21 mouse cellular contexts compared by ENCODE assay signal in the genomic region with DNA sequence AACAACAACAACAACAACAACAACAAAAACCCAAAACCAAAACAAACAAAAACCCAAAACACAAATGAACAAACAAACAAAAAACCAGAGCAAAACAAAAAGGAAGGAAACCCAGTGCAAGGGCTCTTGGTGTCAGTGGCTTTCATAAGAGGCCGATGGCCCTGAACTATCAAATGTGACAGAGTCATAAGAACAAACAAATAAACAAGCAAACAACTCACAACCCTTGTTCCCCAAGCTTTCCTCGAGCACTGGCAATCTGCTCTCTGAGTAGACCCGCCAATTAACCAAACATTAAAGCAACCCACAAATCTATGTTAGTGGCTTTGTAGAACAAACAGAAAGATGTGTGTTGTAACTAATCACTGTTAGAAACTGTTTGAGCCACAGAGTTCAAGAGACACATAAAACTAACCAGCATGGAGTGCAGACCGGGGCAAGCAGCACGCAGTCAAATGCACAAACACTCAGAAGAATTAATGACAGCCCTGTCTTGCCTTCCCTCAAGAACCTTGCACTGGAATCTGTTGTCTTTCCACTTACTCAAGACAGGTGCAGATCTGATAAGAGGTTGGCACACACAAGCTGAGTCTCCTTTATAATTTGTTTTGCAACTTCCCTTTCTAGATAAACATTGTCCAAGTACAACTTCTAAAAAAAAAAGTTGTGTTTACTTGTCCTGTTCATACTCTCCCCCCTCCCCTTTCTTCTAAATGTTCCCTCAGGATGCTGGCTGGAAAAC.
DNase-seq lines count a peak whose midpoint lies in the region; ATAC-seq and TF ChIP-seq lines count a peak whose summit lies in the region.
"Had no signal": no experiment of that assay in that cellular context is flagged by ENCODE, and none has a peak within 500 bp of the region (broad histone marks: within the 10 kb centered on the region; RNA-seq: fewer than 3 reads in every experiment).

No protein-coding gene starts in this region.

- H3K9me3 ChIP-seq in kidney, embryonic 14.5 days (ENCODE audit: control insufficient read depth, low read length), result no peaks in the 10 kb centered on the region
- no peaks in the 10 kb centered on the region for H3K9me3 ChIP-seq in liver, embryonic 12.5 days (replicated peaks)
- no peaks in the 10 kb centered on the region for H3K9me3 ChIP-seq in lung, postnatal 0 days (ENCODE audit: low read length)
- H3K9me3 ChIP-seq in midbrain, embryonic 16.5 days (replicated peaks; ENCODE audit: control insufficient read depth, low read length, poor library complexity, severe bottlenecking), result no peaks in the 10 kb centered on the region
- H3K9me3 ChIP-seq: embryonic facial prominence, embryonic 10.5 days; forebrain, embryonic 13.5 days; heart, embryonic 10.5 days; hindbrain, embryonic 13.5 days had no signal

- no peaks in the 10 kb centered on the region for H3K79me2 ChIP-seq in liver, adult 2 months (ENCODE audit: control insufficient read depth, insufficient read depth, low read length)

- no peak for TF ChIP-seq CTCF in kidney, adult 2 months (conservative IDR thresholded peaks at IDR 0.05; ENCODE audit: insufficient read depth, insufficient read length, low read depth, low read length)
- TF ChIP-seq CTCF in liver, adult 2 months (IDR thresholded peaks at IDR 0.05; ENCODE audit: low read depth, low read length), result no peak
- TF ChIP-seq CTCF in lung, postnatal 0 days (IDR thresholded peaks at IDR 0.05), result no peak

- H3K27ac ChIP-seq in kidney, adult 2 months (ENCODE audit: insufficient read depth, low read depth, low read length), result no peak overlapping the region; the same call in 1 of the 2 replicates
- H3K27ac ChIP-seq in kidney, embryonic 14.5 days (ENCODE audit: low read depth, low read length), result no peak overlapping the region
- H3K27ac ChIP-seq in liver, adult 2 months (replicated peaks; ENCODE audit: insufficient read depth, low read depth, low read length), result no peak overlapping the region
- H3K27ac ChIP-seq in liver, embryonic 12.5 days, result no peak overlapping the region
- H3K27ac ChIP-seq in lung, postnatal 0 days (ENCODE audit: low read length), result no peak overlapping the region
- H3K27ac ChIP-seq in midbrain, embryonic 16.5 days (ENCODE audit: low read length), result no peak overlapping the region
- H3K27ac ChIP-seq: embryonic facial prominence, embryonic 10.5 days; forebrain, embryonic 13.5 days; gastrocnemius, adult 2 months had no signal

- TF ChIP-seq POLR2A in kidney, adult 2 months (IDR thresholded peaks at IDR 0.05; ENCODE audit: low read depth, low read length), result no peak
- no peak for TF ChIP-seq POLR2A in liver, adult 2 months (IDR thresholded peaks at IDR 0.05; ENCODE audit: extremely low read depth, insufficient read depth, low read length)

- no peak for ATAC-seq in kidney, embryonic 14.5 days (ENCODE audit: low FRiP score, low TSS enrichment)
- ATAC-seq in liver, embryonic 12.5 days, result no peak
- peak; percentile 17; the same call in 1 of the 2 replicates for ATAC-seq in lung, postnatal 0 days
- ATAC-seq in megakaryocyte, adult 5-6 weeks (ENCODE audit: poor library complexity, severe bottlenecking), result peak; percentile 38
- ATAC-seq in midbrain, embryonic 16.5 days, result no peak
- ATAC-seq: forebrain, embryonic 13.5 days had no signal

- 57% methylated on average over 5 of the region's 5 CpGs for WGBS in kidney, adult 2 months
- WGBS in kidney, embryonic 14.5 days, result 42% methylated on average over 5 of the region's 5 CpGs
- WGBS in liver, adult 2 months, result 21% methylated on average over 5 of the region's 5 CpGs
- WGBS in liver, embryonic 12.5 days (ENCODE audit: insufficient replicate concordance), result 55% methylated on average over 5 of the region's 5 CpGs
- WGBS in lung, postnatal 0 days, result 31% methylated on average over 5 of the region's 5 CpGs
- WGBS in midbrain, embryonic 16.5 days, result 86% methylated on average over 5 of the region's 5 CpGs

- H3K4me1 ChIP-seq in kidney, adult 2 months (ENCODE audit: control insufficient read depth, insufficient read depth, low read length), result no peaks in the 10 kb centered on the region
- peaks cover 27% of the 10 kb centered on the region for H3K4me1 ChIP-seq in kidney, embryonic 14.5 days (ENCODE audit: control insufficient read depth, insufficient read depth, low read length)
- H3K4me1 ChIP-seq in liver, adult 2 months (ENCODE audit: control insufficient read depth, insufficient read depth, low read length), result peaks cover 2% of the 10 kb centered on the region; the same call in 1 of the 2 replicates
- no peaks in the 10 kb centered on the region for H3K4me1 ChIP-seq in liver, embryonic 12.5 days
- peaks cover 12% of the 10 kb centered on the region; the same call in 1 of the 2 replicates for H3K4me1 ChIP-seq in lung, postnatal 0 days (ENCODE audit: insufficient read depth, low read depth, low read length)
- H3K4me1 ChIP-seq in midbrain, embryonic 16.5 days (ENCODE audit: control insufficient read depth, insufficient read depth, low read length), result peaks cover 13% of the 10 kb centered on the region

- TF ChIP-seq EP300 in lung, postnatal 0 days (IDR thresholded peaks at IDR 0.05), result no peak

- H3K27me3 ChIP-seq in kidney, adult 2 months (replicated peaks; ENCODE audit: control insufficient read depth, insufficient read depth, low read length), result no peaks in the 10 kb centered on the region
- H3K27me3 ChIP-seq in kidney, embryonic 14.5 days (ENCODE audit: control insufficient read depth, insufficient read depth, low read length), result no peaks in the 10 kb centered on the region
- no peaks in the 10 kb centered on the region for H3K27me3 ChIP-seq in liver, adult 2 months (ENCODE audit: control insufficient read depth, insufficient read depth, low read length)
- H3K27me3 ChIP-seq in liver, embryonic 12.5 days (replicated peaks), result no peaks in the 10 kb centered on the region
- no peaks in the 10 kb centered on the region for H3K27me3 ChIP-seq in lung, postnatal 0 days (replicated peaks; ENCODE audit: insufficient read depth, low read length)
- H3K27me3 ChIP-seq in midbrain, embryonic 16.5 days (ENCODE audit: control insufficient read depth, insufficient read depth, low read depth, low read length), result no peaks in the 10 kb centered on the region
- H3K27me3 ChIP-seq: CH12.LX; forebrain, embryonic 13.5 days; hindbrain, embryonic 13.5 days had no signal

- no peak overlapping the region for H3K9ac ChIP-seq in kidney, embryonic 14.5 days (ENCODE audit: low read depth, low read length)
- no peak overlapping the region for H3K9ac ChIP-seq in liver, adult 2 months (ENCODE audit: low read depth, low read length)
- no peak overlapping the region for H3K9ac ChIP-seq in liver, embryonic 12.5 days
- no peak overlapping the region for H3K9ac ChIP-seq in lung, postnatal 0 days (replicated peaks; ENCODE audit: low read depth)
- no peak overlapping the region for H3K9ac ChIP-seq in midbrain, embryonic 16.5 days (ENCODE audit: low read depth, low read length)
- H3K9ac ChIP-seq: forebrain, embryonic 13.5 days; hindbrain, embryonic 13.5 days had no signal

- H3K36me3 ChIP-seq in kidney, adult 2 months (ENCODE audit: control insufficient read depth, insufficient read depth, low read length), result no peaks in the 10 kb centered on the region
- peaks cover 5% of the 10 kb centered on the region; the same call in 1 of the 2 replicates for H3K36me3 ChIP-seq in kidney, embryonic 14.5 days (ENCODE audit: control insufficient read depth, insufficient read depth, low read length)
- no peaks in the 10 kb centered on the region for H3K36me3 ChIP-seq in liver, adult 2 months (ENCODE audit: control insufficient read depth, insufficient read depth, low read length)
- no peaks in the 10 kb centered on the region for H3K36me3 ChIP-seq in liver, embryonic 12.5 days
- H3K36me3 ChIP-seq in lung, postnatal 0 days (ENCODE audit: insufficient read depth, low read length), result no peaks in the 10 kb centered on the region
- H3K36me3 ChIP-seq in midbrain, embryonic 16.5 days (ENCODE audit: control insufficient read depth, insufficient read depth, low read length), result no peaks in the 10 kb centered on the region

- H3K4me2 ChIP-seq in kidney, embryonic 14.5 days (replicated peaks; ENCODE audit: low read depth, low read length), result no peak overlapping the region
- H3K4me2 ChIP-seq in liver, embryonic 12.5 days, result no peak overlapping the region
- 0 out of 2 replicates have a peak overlapping the region, but pooled peaks have one; percentile 14 for H3K4me2 ChIP-seq in lung, postnatal 0 days (replicated peaks; ENCODE audit: low read depth, low read length)
- H3K4me2 ChIP-seq in midbrain, embryonic 16.5 days (ENCODE audit: low read length), result no peak overlapping the region
- H3K4me2 ChIP-seq: forebrain, embryonic 13.5 days; hindbrain, embryonic 13.5 days had no signal

- DNase-seq in kidney, adult 2 months, result peak; percentile 21
- peak; percentile 70 for DNase-seq in liver, adult 2 months (ENCODE audit: extremely low read depth, low read depth, low spot score)
- DNase-seq in lung, postnatal 0 days (ENCODE audit: low spot score), result peak; percentile 57
- DNase-seq in lung, postnatal 25 days (ENCODE audit: low spot score), result no peak
- DNase-seq: adrenal gland, adult 8-10 months; adrenal gland, postnatal 36 days; cerebellum, adult 2 months; cerebellum, postnatal 10 days; gastrocnemius, adult 2 months; gastrocnemius, postnatal 36 days; heart, adult 18-20 months; heart, postnatal 10 days had no signal

- no peak overlapping the region for H3K4me3 ChIP-seq in kidney, adult 2 months (ENCODE audit: insufficient read depth, low read depth, low read length)
- no peak overlapping the region for H3K4me3 ChIP-seq in kidney, embryonic 14.5 days (ENCODE audit: low read length)
- H3K4me3 ChIP-seq in liver, adult 2 months (ENCODE audit: insufficient read depth, low read depth, low read length), result no peak overlapping the region
- no peak overlapping the region for H3K4me3 ChIP-seq in liver, embryonic 12.5 days
- H3K4me3 ChIP-seq in lung, postnatal 0 days (ENCODE audit: low read depth, low read length), result no peak overlapping the region
- H3K4me3 ChIP-seq in midbrain, embryonic 16.5 days (ENCODE audit: low read depth, low read length), result no peak overlapping the region
- H3K4me3 ChIP-seq: embryonic facial prominence, embryonic 10.5 days; forebrain, embryonic 13.5 days; gastrocnemius, adult 2 months; heart, embryonic 10.5 days; hindbrain, embryonic 13.5 days had no signal

Comparison
In these comparisons a context has a peak if more than half of its experiments do, and no peak if none do; other contexts are left out.
1. ATAC-seq: peak in lung, postnatal 0 days (single experiment) and megakaryocyte, adult 5-6 weeks (single experiment); none in kidney, embryonic 14.5 days (single experiment), liver, embryonic 12.5 days (single experiment) and midbrain, embryonic 16.5 days (single experiment).